Mouse (Mus musculus): ENCODE measurements at regions not wholly inside any gene's neighbourhood (a gene's known extent, or its start where the extent isn't known, plus 50 kb on each side); places are given as distances from the start of the nearest gene placed in this dataset.

DNA sequence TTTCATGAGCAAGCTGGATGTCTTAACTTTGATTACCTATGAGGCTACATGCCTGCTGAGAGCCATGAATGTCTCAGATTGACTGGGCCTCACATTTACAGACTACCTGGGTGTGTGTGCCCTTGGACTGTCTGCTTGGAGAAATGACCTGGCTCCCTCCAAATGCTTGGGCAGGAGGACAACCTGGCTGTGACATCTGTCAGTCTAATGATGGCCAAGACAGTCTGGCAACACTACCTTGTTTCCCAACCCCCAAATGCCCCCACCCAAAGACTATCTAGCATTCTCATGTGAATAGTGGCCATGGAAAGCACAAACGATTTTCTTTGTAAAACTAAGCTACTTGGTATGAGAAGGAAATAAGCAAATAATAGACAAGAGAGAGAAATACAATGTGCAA lies 107.2 kb upstream of the Peli2 start:
- TF ChIP-seq POLR2A (IDR thresholded peaks at IDR 0.05; ENCODE audit: borderline replicate concordance, insufficient read depth, low read length) (no peak), CTCF (IDR thresholded peaks at IDR 0.05; ENCODE audit: borderline replicate concordance, insufficient read depth, low read depth, low read length) (no peak)

Measured in cerebellum, adult 2 months (tissue).